Mouse (Mus musculus): ENCODE measurements at regions not wholly inside any gene's neighbourhood (a gene's known extent, or its start where the extent isn't known, plus 50 kb on each side); places are given as distances from the start of the nearest gene placed in this dataset.

- ATAC-seq (ENCODE audit: insufficient number of reproducible peaks, low FRiP score, low TSS enrichment, low read depth) = no peak
- 46% methylated on average over 2 of the region's 2 CpGs for WGBS
- Histone ChIP-seq H3K9ac (no peak overlapping the region), H3K36me3 (no peaks in the 10 kb centered on the region), H3K9me3 (no peaks in the 10 kb centered on the region), H3K27me3 (no peaks in the 10 kb centered on the region), H3K4me3 (no peak overlapping the region), H3K4me1 (0 out of 2 replicates have a peak, but pooled peaks cover 3% of the 10 kb centered on the region), H3K4me2 (no peak overlapping the region), H3K27ac (no peak overlapping the region)
Measured at GRCm38 (mm10) chr14:100444099-100444498, 159.6 kb upstream of the Klf12 start.

GRCm38 (mm10) chr14:100437552-100437951 lies 153.1 kb upstream of the Klf12 start:
- Histone ChIP-seq H3K27me3 (no peaks in the 10 kb centered on the region), H3K27ac (no peak overlapping the region), H3K4me2 (no peak overlapping the region), H3K9me3 (no peaks in the 10 kb centered on the region), H3K9ac (no peak overlapping the region), H3K4me3 (no peak overlapping the region), H3K4me1 (no peaks in the 10 kb centered on the region), H3K36me3 (no peaks in the 10 kb centered on the region)
- 88% methylated on average over 1 of the region's 1 CpGs for WGBS
- no peak for ATAC-seq (ENCODE audit: insufficient number of reproducible peaks, low FRiP score, low TSS enrichment, low read depth)

GRCm38 (mm10) chr14:100429662-100430061 lies 145.2 kb upstream of the Klf12 start:
- Histone ChIP-seq H3K9me3 (no peaks in the 10 kb centered on the region), H3K9ac (no peak overlapping the region), H3K4me3 (no peak overlapping the region), H3K27me3 (no peaks in the 10 kb centered on the region), H3K36me3 (no peaks in the 10 kb centered on the region), H3K4me1 (no peaks in the 10 kb centered on the region), H3K27ac (no peak overlapping the region), H3K4me2 (no peak overlapping the region)
- WGBS = 86% methylated on average over 4 of the region's 4 CpGs
- ATAC-seq (ENCODE audit: insufficient number of reproducible peaks, low FRiP score, low TSS enrichment, low read depth) = no peak

- Histone ChIP-seq H3K9ac (no peak overlapping the region), H3K9me3 (no peaks in the 10 kb centered on the region), H3K4me1 (no peaks in the 10 kb centered on the region), H3K27ac (no peak overlapping the region), H3K4me2 (no peak overlapping the region), H3K4me3 (no peak overlapping the region), H3K36me3 (no peaks in the 10 kb centered on the region), H3K27me3 (no peaks in the 10 kb centered on the region)
- WGBS = 81% methylated on average over 7 of the region's 7 CpGs
- ATAC-seq (ENCODE audit: insufficient number of reproducible peaks, low FRiP score, low TSS enrichment, low read depth) = no peak
Measured at GRCm38 (mm10) chr14:100426399-100426798, 141.9 kb upstream of the Klf12 start.

- 59% methylated on average over 4 of the region's 4 CpGs for WGBS
- no peak for ATAC-seq (ENCODE audit: insufficient number of reproducible peaks, low FRiP score, low TSS enrichment, low read depth)
- H3K36me3 ChIP-seq = no peaks in the 10 kb centered on the region
- H3K27ac ChIP-seq = no peak overlapping the region
- no peak overlapping the region for H3K9ac ChIP-seq
- no peak overlapping the region for H3K4me2 ChIP-seq
- no peaks in the 10 kb centered on the region for H3K9me3 ChIP-seq
- no peak overlapping the region for H3K4me3 ChIP-seq
- no peaks in the 10 kb centered on the region for H3K4me1 ChIP-seq
- H3K27me3 ChIP-seq = no peaks in the 10 kb centered on the region
Measured at GRCm38 (mm10) chr14:100423790-100424189, 139.3 kb upstream of the Klf12 start.

- Histone ChIP-seq H3K4me3 (no peak overlapping the region), H3K4me2 (no peak overlapping the region), H3K27ac (no peak overlapping the region), H3K27me3 (no peaks in the 10 kb centered on the region), H3K9ac (no peak overlapping the region), H3K36me3 (no peaks in the 10 kb centered on the region), H3K4me1 (no peaks in the 10 kb centered on the region), H3K9me3 (no peaks in the 10 kb centered on the region)
- no peak for ATAC-seq (ENCODE audit: insufficient number of reproducible peaks, low FRiP score, low TSS enrichment, low read depth)
- WGBS = 91% methylated on average over 4 of the region's 4 CpGs
Measured at GRCm38 (mm10) chr14:100421666-100422065, 137.2 kb upstream of the Klf12 start.

- no peaks in the 10 kb centered on the region for H3K4me1 ChIP-seq
- no peak overlapping the region for H3K27ac ChIP-seq
- ATAC-seq (ENCODE audit: insufficient number of reproducible peaks, low FRiP score, low TSS enrichment, low read depth) = no peak
- H3K9ac ChIP-seq = no peak overlapping the region
- no peak overlapping the region for H3K4me2 ChIP-seq
- H3K9me3 ChIP-seq = no peaks in the 10 kb centered on the region
- no peak overlapping the region for H3K4me3 ChIP-seq
- no peaks in the 10 kb centered on the region for H3K27me3 ChIP-seq
- H3K36me3 ChIP-seq = no peaks in the 10 kb centered on the region
- WGBS = 63% methylated on average over 4 of the region's 4 CpGs
Measured at GRCm38 (mm10) chr14:100415099-100415498, 130.6 kb upstream of the Klf12 start.

GRCm38 (mm10) chr14:100412211-100412610 lies 127.7 kb upstream of the Klf12 start:
- 84% methylated on average over 1 of the region's 1 CpGs for WGBS
- no peaks in the 10 kb centered on the region for H3K36me3 ChIP-seq

GRCm38 (mm10) chr14:100397191-100397590 lies 112.7 kb upstream of the Klf12 start:
- Histone ChIP-seq H3K4me3 (no peak overlapping the region), H3K9ac (no peak overlapping the region), H3K27ac (0 out of 2 replicates have a peak overlapping the region, but pooled peaks have one; percentile 27), H3K4me2 (no peak overlapping the region), H3K27me3 (no peaks in the 10 kb centered on the region), H3K36me3 (no peaks in the 10 kb centered on the region), H3K4me1 (no peaks in the 10 kb centered on the region; the same call in 1 of the 2 replicates), H3K9me3 (no peaks in the 10 kb centered on the region)
- WGBS = 26% methylated on average over 5 of the region's 5 CpGs
- ATAC-seq (ENCODE audit: insufficient number of reproducible peaks, low FRiP score, low TSS enrichment, low read depth) = 0 out of 2 replicates have a peak, but pooled peaks have one; percentile 44

More at GRCm38 (mm10) chr14:100412211-100412610, 127.7 kb upstream of the Klf12 start:
- Histone ChIP-seq H3K27me3 (no peaks in the 10 kb centered on the region), H3K4me2 (no peak overlapping the region), H3K9me3 (no peaks in the 10 kb centered on the region), H3K9ac (no peak overlapping the region), H3K4me3 (no peak overlapping the region), H3K27ac (no peak overlapping the region), H3K4me1 (no peaks in the 10 kb centered on the region)
- no peak for ATAC-seq (ENCODE audit: insufficient number of reproducible peaks, low FRiP score, low TSS enrichment, low read depth)

- Histone ChIP-seq H3K4me3 (no peak overlapping the region), H3K4me1 (no peaks in the 10 kb centered on the region), H3K27me3 (no peaks in the 10 kb centered on the region), H3K27ac (no peak overlapping the region), H3K9ac (no peak overlapping the region), H3K36me3 (no peaks in the 10 kb centered on the region), H3K4me2 (no peak overlapping the region), H3K9me3 (no peaks in the 10 kb centered on the region)
- 62% methylated on average over 8 of the region's 8 CpGs for WGBS
- no peak for ATAC-seq (ENCODE audit: insufficient number of reproducible peaks, low FRiP score, low TSS enrichment, low read depth)
Measured at GRCm38 (mm10) chr14:100375218-100375983, 90.9 kb upstream of the Klf12 start.

GRCm38 (mm10) chr14:100374494-100375217 lies 90.2 kb upstream of the Klf12 start:
- Histone ChIP-seq H3K9me3 (no peaks in the 10 kb centered on the region), H3K27me3 (no peaks in the 10 kb centered on the region), H3K4me2 (no peak overlapping the region), H3K4me1 (no peaks in the 10 kb centered on the region), H3K9ac (no peak overlapping the region), H3K36me3 (no peaks in the 10 kb centered on the region), H3K27ac (no peak overlapping the region), H3K4me3 (no peak overlapping the region)
- no peak for ATAC-seq (ENCODE audit: insufficient number of reproducible peaks, low FRiP score, low TSS enrichment, low read depth)
- WGBS = 84% methylated on average over 18 of the region's 18 CpGs

GRCm38 (mm10) chr14:100366234-100366864 lies 81.9 kb upstream of the Klf12 start:
- 24% methylated on average over 5 of the region's 5 CpGs for WGBS
- ATAC-seq (ENCODE audit: insufficient number of reproducible peaks, low FRiP score, low TSS enrichment, low read depth) = peak; percentile 61; the same call in 1 of the 2 replicates
- no peaks in the 10 kb centered on the region for H3K36me3 ChIP-seq
- no peak overlapping the region for H3K4me3 ChIP-seq
- H3K27me3 ChIP-seq = no peaks in the 10 kb centered on the region
- H3K9ac ChIP-seq = no peak overlapping the region
- H3K9me3 ChIP-seq = no peaks in the 10 kb centered on the region
- peak overlapping the region; percentile 51 for H3K27ac ChIP-seq
- H3K4me2 ChIP-seq = peak overlapping the region; percentile 20; the same call in 1 of the 2 replicates
- H3K4me1 ChIP-seq = peaks cover 5% of the 10 kb centered on the region; the same call in 1 of the 2 replicates

Measured in limb, embryonic 15.5 days (tissue).